Mouse (Mus musculus) megakaryocyte, embryonic 14.5 days (primary cell): ENCODE results near the gene H2-M9. TPM values are rescaled to one million over a fixed set of nuclear protein-coding genes. Genes with fewer than 3 reads are reported as not detected.

Experiments
- H3K27me3 ChIP-seq: replicated peaks from 2 replicates; pipeline ENCODE3; 2012; ENCODE audit warnings: inconsistent platforms
- H3K36me3 ChIP-seq: replicated peaks from 2 replicates; pipeline ENCODE3; 2012; ENCODE audit warnings: low read length, inconsistent platforms, mixed read lengths
- H3K4me1 ChIP-seq: 2 replicates; pipeline ENCODE4 v1.6.1; 2012; ENCODE audit warnings: inconsistent platforms
- H3K4me3 ChIP-seq: replicated peaks from 2 replicates; pipeline ENCODE3; 2012; ENCODE audit warnings: moderate library complexity, mild to moderate bottlenecking, inconsistent platforms
- H3K9me3 ChIP-seq: 2 replicates; pipeline ENCODE4 v1.6.1; 2012; ENCODE audit warnings: inconsistent platforms
- FLI1 ChIP-seq: IDR thresholded peaks from 2 replicates; pipeline ENCODE4 v1.6.1; 2012; ENCODE audit warnings: low read length, inconsistent platforms, mixed read lengths
- GATA1 ChIP-seq: IDR thresholded peaks from 3 replicates; pipeline ENCODE4 v1.6.1; 2012; ENCODE audit warnings: mixed read lengths, low read length, inconsistent platforms, borderline replicate concordance
- polyA plus RNA-seq: library from polyadenylated mRNA; stranded (reverse); fragments of >175 nt; gene quantifications from 2 replicates; pipeline ENCODE4 v1.2.3, GENCODE M21; 2012; ENCODE audit warnings: low replicate concordance; ENCODE audit not compliant: insufficient read depth

H2-M9 gene
- not detected in 2 replicates for polyA plus RNA-seq

DNA sequence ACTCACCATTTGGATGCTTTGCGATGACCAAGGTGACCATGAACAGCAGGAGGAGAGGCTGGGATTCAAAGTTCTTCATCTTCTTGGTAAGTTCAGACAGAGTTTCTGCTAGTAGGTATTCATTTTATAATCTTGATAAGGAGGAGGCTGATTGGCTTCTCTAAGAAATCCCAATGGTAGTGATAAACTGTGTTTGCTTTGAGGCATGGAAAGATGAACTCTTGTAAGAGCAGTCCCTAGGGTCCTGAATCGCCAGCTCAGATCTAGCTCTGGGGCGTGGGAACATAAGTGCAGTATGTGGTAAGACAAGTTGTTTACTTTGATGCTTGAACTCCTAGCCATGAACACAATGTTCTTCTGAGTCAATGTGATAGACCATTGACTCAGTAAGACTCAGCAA, at the start of gene H2-M9:
Gene H2-M9 (minus strand): TSS at position 101 of the 400 bp plus-strand sequence.
- Histone ChIP-seq H3K36me3 (no peaks in the 10 kb centered on the region), H3K4me3 (no peak within 1 kb of the TSS), H3K9me3 (no peaks in the 10 kb centered on the region), H3K27me3 (no peaks in the 10 kb centered on the region), H3K4me1 (no peaks in the 10 kb centered on the region)
- TF ChIP-seq FLI1: no peak
- no peak for TF ChIP-seq GATA1

DNA sequence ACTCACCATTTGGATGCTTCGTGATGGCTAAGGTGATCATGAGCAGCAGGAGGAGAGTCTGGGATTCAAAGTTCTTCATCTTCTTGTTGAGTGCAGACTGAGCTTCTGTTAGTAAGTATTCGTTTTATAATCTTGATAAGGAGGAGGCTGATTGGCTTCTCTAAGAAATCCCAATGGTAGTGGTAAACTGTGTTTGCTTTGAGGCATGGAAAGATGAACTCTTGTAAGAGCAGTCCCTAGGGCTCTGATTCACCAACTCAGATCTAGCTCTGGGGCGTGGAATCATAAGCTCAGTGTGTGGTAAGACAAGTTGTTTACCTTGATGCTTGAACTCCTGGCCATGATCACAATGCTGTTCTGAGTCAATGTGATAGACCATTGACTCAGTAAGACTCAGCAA, 29.7 kb upstream of the H2-M9 start, which contains the start of gene H2-M1:
Gene H2-M1 (minus strand): TSS at position 101 of the 400 bp plus-strand sequence.
- Histone ChIP-seq H3K27me3 (no peaks in the 10 kb centered on the region), H3K36me3 (no peaks in the 10 kb centered on the region), H3K4me3 (no peak within 1 kb of the TSS), H3K9me3 (no peaks in the 10 kb centered on the region), H3K4me1 (no peaks in the 10 kb centered on the region)
- TF ChIP-seq FLI1 (no peak), GATA1 (no peak)

Other genes with a start within 250 kb of the H2-M9 start
- gene H2-M10.4, start 180.3 kb downstream of the H2-M9 start, polyA plus RNA-seq: not detected in 2 replicates
- gene H2-M11, start 95.6 kb downstream of the H2-M9 start, polyA plus RNA-seq: not detected in 2 replicates
- not detected in 2 replicates for gene H2-M1, start 29.6 kb upstream of the H2-M9 start, polyA plus RNA-seq
- gene H2-M10.5, start 130.2 kb upstream of the H2-M9 start, polyA plus RNA-seq: not detected in 2 replicates
- gene H2-M10.6, start 169.5 kb upstream of the H2-M9 start, polyA plus RNA-seq: not detected in 2 replicates
- gene Trim26, start 194.5 kb upstream of the H2-M9 start, polyA plus RNA-seq: 2.1 and 17.7 TPM in 2 replicates
- not detected in 2 replicates for gene Trim15, start 224.5 kb upstream of the H2-M9 start, polyA plus RNA-seq
- gene Trim10, start 226.9 kb upstream of the H2-M9 start, polyA plus RNA-seq: 0.27 TPM in 1 of 2 replicates, not detected in the other
- not detected in 2 replicates for gene Trim40, start 247.5 kb upstream of the H2-M9 start, polyA plus RNA-seq